Mouse (Mus musculus): ENCODE results near the gene B3gat3. TPM values are rescaled to one million over a fixed set of nuclear protein-coding genes. Genes with fewer than 3 reads are reported as not detected.

B3gat3 gene
- total RNA-seq (2018; cell fraction: chromatin; rRNA removed) = 10 to 100 TPM; 29.6 to 81.2 (median 48.4) TPM
- total RNA-seq (2018; cell fraction: cytosol; rRNA removed) = 10 to 100 TPM; 37.3 to 67.2 (median 51.4) TPM
- 10 to 100 TPM; 40.3 to 92.7 (median 59.2) TPM for total RNA-seq (2018; cell fraction: nucleus; rRNA removed)
- 38.7 to 45.8 TPM (median 41.0 TPM) in 3 replicates for polyA plus RNA-seq (2018)

GRCm38 (mm10) chr19:8920073-8920736 is at the start of gene B3gat3:
Gene B3gat3 (plus strand): TSS chr19:8920374.
- under 1% methylated on average over 48 of the region's 50 CpGs for WGBS (ENCODE audit: missing documents)
- H3K36me3 ChIP-seq (ENCODE audit: inconsistent target) = peaks cover 14% of the 10 kb centered on the region
- peaks cover 44% of the 10 kb centered on the region for H3K79me2 ChIP-seq (ENCODE audit: inconsistent target)
- peak within 1 kb of the TSS; percentile 93 for H3K4me3 ChIP-seq (ENCODE audit: inconsistent target)
- peak within 1 kb of the TSS; percentile 81 for H3K27ac ChIP-seq

GRCm38 (mm10) chr19:8870381-8870780 is 49.8 kb upstream of the B3gat3 start:
- Histone ChIP-seq H3K4me3 (ENCODE audit: inconsistent target) (peak overlapping the region; percentile 55), H3K79me2 (ENCODE audit: inconsistent target) (peaks cover 28% of the 10 kb centered on the region), H3K36me3 (ENCODE audit: inconsistent target) (peaks cover 15% of the 10 kb centered on the region), H3K27ac (peak overlapping the region; percentile 69)
- WGBS (ENCODE audit: missing documents) = no CpG with 5 or more reads among the region's 3 CpGs

DNA sequence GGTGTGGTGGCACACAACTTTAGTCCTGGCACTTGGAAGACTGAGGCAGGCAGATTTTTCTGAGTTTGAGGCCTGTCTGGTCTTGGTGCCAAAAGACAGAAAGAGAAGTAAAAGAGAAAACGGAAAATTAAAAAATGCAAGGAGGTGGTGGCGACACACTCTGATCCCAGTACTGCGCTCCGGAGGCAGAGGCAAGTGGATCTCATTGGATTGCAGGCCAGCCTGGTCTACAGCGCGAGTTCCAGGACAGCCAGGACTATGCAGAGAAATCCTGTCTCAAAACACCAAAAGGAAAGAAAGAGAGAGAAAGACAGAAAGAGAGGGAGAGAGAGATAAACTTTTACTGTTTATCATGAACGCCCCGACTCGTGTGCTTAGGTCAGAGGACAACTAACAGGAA is 49.3 kb upstream of the B3gat3 start:
- Histone ChIP-seq H3K4me3 (ENCODE audit: inconsistent target) (peak overlapping the region; percentile 55), H3K36me3 (ENCODE audit: inconsistent target) (peaks cover 18% of the 10 kb centered on the region), H3K27ac (peak overlapping the region; percentile 69), H3K79me2 (ENCODE audit: inconsistent target) (peaks cover 28% of the 10 kb centered on the region)
- WGBS (ENCODE audit: missing documents) = 20% methylated on average over 9 of the region's 9 CpGs

DNA sequence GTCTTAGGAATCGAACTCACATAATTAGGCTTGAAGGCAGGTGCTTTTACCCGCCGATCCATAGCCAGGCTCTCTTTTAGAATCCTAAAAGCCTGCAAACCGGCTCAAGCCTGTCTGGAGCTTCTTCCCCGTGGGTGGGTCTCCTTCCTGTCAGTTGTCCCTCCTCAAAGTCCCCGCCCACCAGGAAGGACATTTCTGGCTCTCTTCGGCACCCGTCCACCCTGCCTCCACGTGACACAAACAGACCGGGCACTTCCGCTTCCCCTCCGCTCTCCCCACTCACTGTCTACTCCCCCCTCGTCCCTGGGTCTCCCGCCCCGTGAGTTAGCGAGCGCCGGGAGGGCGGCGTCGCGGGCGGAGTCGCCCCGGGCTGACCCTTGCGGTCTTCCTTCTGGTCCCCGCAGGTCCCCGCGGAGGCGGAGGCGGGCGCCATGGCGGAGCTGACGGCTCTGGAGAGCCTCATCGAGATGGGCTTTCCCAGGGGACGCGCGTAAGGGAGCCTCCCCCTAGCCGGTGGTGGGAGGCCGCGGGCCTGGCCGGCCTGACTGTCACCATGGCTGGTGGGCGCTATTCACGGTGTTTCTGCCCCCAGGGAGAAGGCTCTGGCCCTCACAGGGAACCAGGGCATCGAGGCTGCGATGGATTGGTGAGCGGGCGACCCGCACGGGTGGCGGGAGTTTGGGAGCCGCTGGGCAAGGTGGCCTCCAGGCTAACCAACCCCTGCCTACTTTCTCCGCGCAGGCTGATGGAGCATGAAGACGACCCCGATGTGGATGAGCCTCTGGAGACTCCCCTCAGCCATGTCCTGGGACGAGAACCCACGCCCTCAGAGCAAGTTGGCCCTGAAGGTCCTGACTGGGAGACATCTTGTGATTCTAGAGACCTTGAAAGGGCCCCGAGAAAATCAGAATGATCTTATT is 48.6 kb upstream of the B3gat3 start, which contains the start of gene Ubxn1:
TSS of gene Ubxn1 (plus strand) at position 230 of the 920 bp plus-strand sequence.
- under 1% methylated on average over 54 of the region's 59 CpGs for WGBS (ENCODE audit: missing documents)
- peak within 1 kb of the TSS; percentile 69 for H3K27ac ChIP-seq
- peaks cover 25% of the 10 kb centered on the region for H3K36me3 ChIP-seq (ENCODE audit: inconsistent target)
- H3K4me3 ChIP-seq (ENCODE audit: inconsistent target) = peak within 1 kb of the TSS; percentile 55
- peaks cover 28% of the 10 kb centered on the region for H3K79me2 ChIP-seq (ENCODE audit: inconsistent target)

- Histone ChIP-seq H3K36me3 (ENCODE audit: inconsistent target) (peaks cover 26% of the 10 kb centered on the region), H3K4me3 (ENCODE audit: inconsistent target) (peak overlapping the region; percentile 55), H3K27ac (peak overlapping the region; percentile 62), H3K79me2 (ENCODE audit: inconsistent target) (peaks cover 28% of the 10 kb centered on the region)
- WGBS (ENCODE audit: missing documents) = 71% methylated on average over 10 of the region's 10 CpGs
These were observed 47.8 kb upstream of the B3gat3 start for GRCm38 (mm10) chr19:8872266-8872840.

DNA sequence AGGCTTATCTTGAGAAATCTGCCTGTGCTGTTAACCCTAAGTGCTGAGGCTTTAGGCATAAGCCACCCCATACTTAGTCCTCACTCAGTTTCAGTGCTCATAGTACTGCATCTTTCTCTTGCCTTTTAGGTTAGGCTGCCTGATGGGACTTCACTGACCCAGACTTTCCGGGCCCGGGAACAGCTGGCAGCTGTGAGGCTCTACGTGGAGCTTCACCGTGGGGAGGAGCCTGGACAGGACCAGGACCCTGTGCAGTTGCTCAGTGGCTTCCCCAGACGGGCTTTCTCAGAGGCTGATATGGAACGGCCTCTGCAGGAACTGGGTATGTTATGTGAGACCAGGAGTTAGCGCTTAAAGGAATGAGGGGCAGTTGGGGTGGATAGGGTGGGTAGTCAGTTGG is 45.1 kb upstream of the B3gat3 start:
- H3K27ac ChIP-seq = no peak overlapping the region
- peaks cover 26% of the 10 kb centered on the region for H3K36me3 ChIP-seq (ENCODE audit: inconsistent target)
- WGBS (ENCODE audit: missing documents) = 93% methylated on average over 7 of the region's 7 CpGs
- no peak overlapping the region for H3K4me3 ChIP-seq (ENCODE audit: inconsistent target)
- peaks cover 28% of the 10 kb centered on the region for H3K79me2 ChIP-seq (ENCODE audit: inconsistent target)

DNA sequence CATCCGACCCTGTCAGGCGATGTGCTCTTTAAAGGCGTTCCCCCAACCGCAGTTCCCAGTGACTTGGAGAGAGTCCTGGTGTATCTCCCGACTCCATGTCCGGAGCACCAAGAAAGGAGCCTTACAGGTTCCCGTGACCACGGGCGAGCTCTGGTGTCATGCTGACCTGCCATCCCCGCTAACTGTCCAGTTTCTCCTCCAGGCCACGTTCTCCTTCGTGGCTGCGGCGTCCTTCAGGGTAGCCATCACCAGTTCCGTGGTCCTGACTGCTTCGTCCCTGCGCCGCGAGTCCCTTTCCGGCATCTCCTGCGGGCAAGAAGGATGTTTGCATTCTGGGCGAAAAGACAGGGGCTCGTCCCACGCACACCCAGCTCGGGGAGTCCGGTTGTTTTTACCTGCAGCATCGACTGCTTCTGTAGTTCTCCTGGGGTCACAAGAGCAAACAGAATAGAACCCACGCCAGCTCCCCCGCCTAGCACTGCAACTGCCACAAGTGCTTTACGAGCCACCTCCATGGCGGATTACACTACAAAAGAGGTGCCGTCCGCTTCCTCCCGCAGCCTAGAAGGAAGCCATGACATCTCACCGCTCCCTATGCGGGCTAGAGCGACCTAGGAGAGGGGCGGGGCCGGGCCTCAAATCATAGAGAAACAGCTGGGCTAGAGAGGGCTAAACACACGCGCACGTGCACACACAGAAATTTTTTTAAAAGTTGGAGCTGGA is 39.7 kb upstream of the B3gat3 start, which contains the start of gene Uqcc3:
TSS of gene Uqcc3 (minus strand) at position 613 of the 723 bp plus-strand sequence.
- H3K36me3 ChIP-seq (ENCODE audit: inconsistent target) = peaks cover 10% of the 10 kb centered on the region; the same call in 1 of the 2 replicates
- under 1% methylated on average over 41 of the region's 42 CpGs for WGBS (ENCODE audit: missing documents)

GRCm38 (mm10) chr19:8881034-8881392 is 39.2 kb upstream of the B3gat3 start:
- Histone ChIP-seq H3K79me2 (ENCODE audit: inconsistent target) (no peaks in the 10 kb centered on the region), H3K36me3 (ENCODE audit: inconsistent target) (0 out of 2 replicates have a peak, but pooled peaks cover 5% of the 10 kb centered on the region), H3K4me3 (ENCODE audit: inconsistent target) (peak overlapping the region; percentile 98), H3K27ac (no peak overlapping the region)
- 0% methylated on average over 3 of the region's 3 CpGs for WGBS (ENCODE audit: missing documents)

More for the DNA sequence above, 39.7 kb upstream of the B3gat3 start, which contains the start of gene Uqcc3:
- Histone ChIP-seq H3K27ac (peak within 1 kb of the TSS; percentile 65), H3K4me3 (ENCODE audit: inconsistent target) (peak within 1 kb of the TSS; percentile 98), H3K79me2 (ENCODE audit: inconsistent target) (no peaks in the 10 kb centered on the region)

DNA sequence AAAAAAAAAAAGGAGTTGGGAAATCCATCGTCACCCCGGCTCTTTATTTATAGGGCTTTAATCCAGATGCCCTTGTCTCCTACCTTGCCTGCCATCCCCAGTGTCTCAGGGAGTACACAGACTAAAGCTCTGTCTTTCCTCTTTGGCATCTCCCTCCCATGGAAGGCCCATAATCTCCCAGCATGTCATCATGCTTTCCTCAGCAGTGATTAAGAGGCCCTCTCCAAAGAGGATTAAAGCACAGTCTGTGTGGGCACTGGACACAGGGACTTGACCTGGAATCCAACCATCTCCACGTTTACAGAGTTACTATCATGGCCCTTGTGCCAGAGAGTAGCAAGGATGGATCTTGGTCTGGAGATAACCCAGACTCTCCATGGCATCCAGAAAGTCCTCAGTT is 36.6 kb upstream of the B3gat3 start, which contains the start of the genes Lbhd1 and Gm49403:
TSS of gene Lbhd1 (plus strand) at position 117 of the 400 bp plus-strand sequence.
TSS of gene Gm49403 (plus strand) at position 315 of the 400 bp plus-strand sequence.
- Histone ChIP-seq H3K36me3 (ENCODE audit: inconsistent target) (no peaks in the 10 kb centered on the region), H3K27ac (no peak within 1 kb of the TSS), H3K79me2 (ENCODE audit: inconsistent target) (no peaks in the 10 kb centered on the region), H3K4me3 (ENCODE audit: inconsistent target) (no peak within 1 kb of the TSS)
- 80% methylated on average over 3 of the region's 3 CpGs for WGBS (ENCODE audit: missing documents)

GRCm38 (mm10) chr19:8886916-8887584 is 33.1 kb upstream of the B3gat3 start:
- H3K4me3 ChIP-seq (ENCODE audit: inconsistent target) = no peak overlapping the region
- no peak overlapping the region for H3K27ac ChIP-seq
- WGBS (ENCODE audit: missing documents) = 100% methylated on average over 1 of the region's 1 CpGs
- peaks cover 19% of the 10 kb centered on the region for H3K79me2 ChIP-seq (ENCODE audit: inconsistent target)
- H3K36me3 ChIP-seq (ENCODE audit: inconsistent target) = no peaks in the 10 kb centered on the region

DNA sequence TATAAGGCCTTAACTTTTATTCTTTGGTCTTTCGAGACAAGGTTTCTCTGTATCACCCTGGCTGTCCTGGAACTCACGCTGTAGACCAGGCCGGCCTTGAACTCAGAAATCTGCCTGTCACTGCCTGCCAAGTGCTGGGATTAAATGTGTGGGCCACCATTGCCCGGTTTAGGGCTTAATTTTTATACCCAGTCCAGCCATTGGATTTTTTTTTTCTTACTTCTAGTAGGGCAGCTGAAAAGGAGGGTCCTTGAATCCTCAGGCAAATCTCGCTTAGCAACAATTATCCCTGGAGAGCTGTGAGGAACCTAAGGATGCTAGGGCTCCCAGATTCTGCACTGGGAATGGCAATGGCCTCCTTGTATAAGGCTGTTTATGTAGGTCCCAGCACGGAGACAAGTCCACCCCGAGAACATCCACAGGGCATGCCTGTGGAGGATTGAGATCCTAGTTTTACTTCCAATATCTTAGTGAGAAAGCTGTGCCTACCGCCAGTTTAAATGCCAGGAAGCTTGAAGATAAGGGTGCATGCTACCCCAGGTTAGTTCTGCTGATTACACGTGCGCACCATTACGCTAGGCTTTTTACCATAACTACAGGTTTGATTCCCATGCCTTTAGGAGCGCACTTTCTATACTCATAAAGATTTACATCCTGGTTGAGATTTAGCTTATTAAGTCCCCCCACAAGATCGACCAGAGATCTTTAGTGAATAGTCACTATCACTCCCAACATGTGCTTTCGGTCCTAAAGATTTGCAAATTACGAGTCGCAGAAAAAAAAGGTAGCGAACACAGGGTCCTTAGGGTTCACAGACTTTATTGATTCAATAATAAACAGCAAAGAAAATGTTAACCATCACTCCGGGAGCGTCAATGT is 32.4 kb upstream of the B3gat3 start:
- peak overlapping the region; percentile 85 for H3K4me3 ChIP-seq (ENCODE audit: inconsistent target)
- no peaks in the 10 kb centered on the region for H3K36me3 ChIP-seq (ENCODE audit: inconsistent target)
- H3K79me2 ChIP-seq (ENCODE audit: inconsistent target) = peaks cover 19% of the 10 kb centered on the region
- H3K27ac ChIP-seq = peak overlapping the region; percentile 70
- 30% methylated on average over 19 of the region's 19 CpGs for WGBS (ENCODE audit: missing documents)

- Histone ChIP-seq H3K79me2 (ENCODE audit: inconsistent target) (peaks cover 27% of the 10 kb centered on the region), H3K36me3 (ENCODE audit: inconsistent target) (no peaks in the 10 kb centered on the region), H3K4me3 (ENCODE audit: inconsistent target) (peak within 1 kb of the TSS; percentile 85), H3K27ac (peak within 1 kb of the TSS; percentile 70)
- 1% methylated on average over 58 of the region's 58 CpGs for WGBS (ENCODE audit: missing documents)
These were observed 31.4 kb upstream of the B3gat3 start, which contains the start of the genes 1810009A15Rik and Gm49416 for GRCm38 (mm10) chr19:8888511-8889385. Gene 1810009A15Rik (plus strand): TSS chr19:8888853. Gene Gm49416 (plus strand): TSS chr19:8888926.

Data from macrophage (primary cell).